Mouse (Mus musculus) midbrain, embryonic 13.5 days (tissue): ENCODE results near the gene Rrh. TPM values are rescaled to one million over a fixed set of nuclear protein-coding genes. Genes with fewer than 3 reads are reported as not detected.

ENCODE experiments used
- ATAC-seq: fragments of 200-750 bp; cut with Nextera tagmentation; 2 replicates; pipeline ENCODE4 v1.8.0; 2017; ENCODE audit warnings: mild to moderate bottlenecking, moderate TSS enrichment, moderate library complexity
- H3K27ac ChIP-seq: fragments of 300-500 bp; sonication (generic); 2 replicates; pipeline ENCODE4 v1.5.1; 2015; ENCODE audit warnings: inconsistent platforms, mild to moderate bottlenecking, moderate library complexity
- H3K27me3 ChIP-seq: fragments of 300-500 bp; sonication (generic); 2 replicates; pipeline ENCODE4 v1.6.1; 2015; ENCODE audit warnings: mild to moderate bottlenecking, inconsistent platforms
- H3K36me3 ChIP-seq: fragments of 300-500 bp; sonication (generic); 2 replicates; pipeline ENCODE4 v1.6.1; 2015; ENCODE audit warnings: mild to moderate bottlenecking, inconsistent platforms
- H3K4me1 ChIP-seq: fragments of 300-500 bp; sonication (generic); replicated peaks from 2 replicates; pipeline ENCODE4 v1.6.1; 2015; ENCODE audit warnings: inconsistent platforms
- H3K4me2 ChIP-seq: fragments of 300-500 bp; sonication (generic); replicated peaks from 2 replicates; pipeline ENCODE4 v1.6.1; 2015; ENCODE audit warnings: moderate library complexity, mild to moderate bottlenecking, inconsistent platforms
- H3K4me3 ChIP-seq: fragments of 300-500 bp; sonication (generic); replicated peaks from 2 replicates; pipeline ENCODE4 v1.5.1; 2015; ENCODE audit warnings: mild to moderate bottlenecking, inconsistent platforms
- H3K9ac ChIP-seq: fragments of 300-500 bp; sonication (generic); replicated peaks from 2 replicates; pipeline ENCODE4 v1.6.1; 2015; ENCODE audit warnings: mild to moderate bottlenecking, inconsistent platforms
- H3K9me3 ChIP-seq: fragments of 300-500 bp; sonication (generic); 2 replicates; pipeline ENCODE4 v1.6.1; 2016; ENCODE audit warnings: mild to moderate bottlenecking, inconsistent platforms
- WGBS: fragments of 180-500 bp; shearing (Covaris S2); methylation state at CpG from one replicate; pipeline ENCODE4 v1.1.7; 2015; 5-methylcytosine and 5-hydroxymethylcytosine counted together
- polyA plus RNA-seq: library from polyadenylated mRNA; unstranded; fragments of >200 nt; fragmentation: Nextera tagmentation; extraction: Ambion mirVana; gene quantifications from 2 replicates; pipeline ENCODE4 v1.2.1, GENCODE M21; 2015

Rrh gene
- 0.17 TPM in 1 of 2 replicates, not detected in the other for polyA plus RNA-seq

DNA sequence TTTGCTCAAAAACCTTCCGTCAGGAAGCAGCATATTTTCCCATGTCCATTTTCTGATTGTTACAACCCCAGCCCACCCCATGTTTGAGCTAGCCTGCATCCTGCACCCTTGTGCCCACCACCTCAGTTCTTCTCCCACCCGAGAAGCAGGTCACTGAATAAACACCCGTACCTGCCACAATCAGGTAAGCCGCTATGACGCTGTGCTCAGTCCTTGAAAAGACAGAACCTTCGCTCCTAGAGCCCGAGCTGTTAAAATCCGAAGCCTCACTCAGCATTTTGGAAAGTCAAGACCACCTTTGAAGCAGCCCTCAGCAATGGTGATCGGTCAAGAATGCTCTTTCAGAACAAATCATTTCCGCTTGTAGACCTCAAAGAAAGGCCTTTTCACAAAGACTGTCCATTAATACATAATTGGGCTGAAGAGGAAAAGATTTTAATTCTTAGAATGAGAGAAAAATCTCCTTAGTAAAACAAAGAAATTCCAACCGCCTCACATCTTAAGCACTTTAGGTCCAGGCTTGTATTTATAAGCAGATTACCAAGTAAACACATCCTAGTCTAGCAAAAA, at the start of gene Rrh:
Gene Rrh (minus strand): TSS at position 382 of the 570 bp plus-strand sequence.
- Histone ChIP-seq H3K9ac (no peak within 1 kb of the TSS), H3K4me3 (no peak within 1 kb of the TSS), H3K36me3 (peaks cover 30% of the 10 kb centered on the region), H3K27ac (no peak within 1 kb of the TSS), H3K4me2 (no peak within 1 kb of the TSS), H3K4me1 (no peaks in the 10 kb centered on the region), H3K27me3 (no peaks in the 10 kb centered on the region), H3K9me3 (no peaks in the 10 kb centered on the region)
- 69% methylated on average over 11 of the region's 11 CpGs for WGBS
- ATAC-seq, result no peak

DNA sequence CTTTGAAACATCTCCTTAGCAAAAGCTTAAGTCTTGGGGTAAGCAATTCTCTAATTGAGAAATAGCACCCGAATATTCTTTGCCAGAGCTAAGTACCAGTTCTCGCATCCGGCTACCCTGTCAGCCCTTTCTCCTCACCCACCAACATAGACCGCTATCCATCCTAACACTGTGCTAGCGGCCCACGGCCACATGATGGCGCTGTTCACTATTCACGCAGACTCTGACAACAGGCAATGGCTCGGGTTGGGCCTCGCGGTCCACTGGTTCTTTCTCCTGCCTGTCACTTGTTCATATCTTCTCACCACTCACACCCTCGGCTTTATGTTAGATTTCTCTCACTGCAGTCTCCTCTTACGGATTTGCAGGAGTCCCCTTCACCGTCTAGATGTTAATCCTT, 41.3 kb upstream of the Rrh start:
- H3K4me1 ChIP-seq, result no peaks in the 10 kb centered on the region
- no peak overlapping the region for H3K4me3 ChIP-seq
- H3K4me2 ChIP-seq, result no peak overlapping the region
- WGBS, result 57% methylated on average over 14 of the region's 14 CpGs
- no peaks in the 10 kb centered on the region for H3K9me3 ChIP-seq
- H3K9ac ChIP-seq, result no peak overlapping the region
- no peaks in the 10 kb centered on the region for H3K27me3 ChIP-seq
- ATAC-seq, result no peak
- no peak overlapping the region for H3K27ac ChIP-seq
- H3K36me3 ChIP-seq, result no peaks in the 10 kb centered on the region

DNA sequence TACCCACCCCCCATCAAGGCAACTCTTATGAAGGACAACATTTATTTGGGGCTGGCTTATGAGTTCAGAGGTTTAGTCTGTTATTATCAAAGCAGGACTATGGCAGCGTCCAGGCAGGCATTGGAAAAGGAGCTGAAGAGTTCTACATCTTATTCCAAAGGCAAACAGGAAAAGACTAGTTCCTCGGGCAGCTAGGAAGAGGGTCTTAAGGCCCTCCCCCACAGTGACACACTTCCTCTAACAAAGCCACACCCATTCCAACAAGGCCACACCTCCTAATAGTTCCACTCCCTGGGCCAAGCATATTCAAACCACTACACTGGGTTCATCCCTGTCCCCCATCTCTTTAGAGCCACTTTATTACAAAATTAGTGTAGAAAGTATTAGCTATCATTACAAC, 40.2 kb upstream of the Rrh start:
- WGBS, result 72% methylated on average over 2 of the region's 2 CpGs
- Histone ChIP-seq H3K4me2 (no peak overlapping the region), H3K9ac (no peak overlapping the region), H3K4me3 (no peak overlapping the region), H3K9me3 (0 out of 2 replicates have a peak, but pooled peaks cover 2% of the 10 kb centered on the region), H3K36me3 (no peaks in the 10 kb centered on the region), H3K27me3 (no peaks in the 10 kb centered on the region), H3K4me1 (no peaks in the 10 kb centered on the region), H3K27ac (no peak overlapping the region)
- no peak for ATAC-seq

DNA sequence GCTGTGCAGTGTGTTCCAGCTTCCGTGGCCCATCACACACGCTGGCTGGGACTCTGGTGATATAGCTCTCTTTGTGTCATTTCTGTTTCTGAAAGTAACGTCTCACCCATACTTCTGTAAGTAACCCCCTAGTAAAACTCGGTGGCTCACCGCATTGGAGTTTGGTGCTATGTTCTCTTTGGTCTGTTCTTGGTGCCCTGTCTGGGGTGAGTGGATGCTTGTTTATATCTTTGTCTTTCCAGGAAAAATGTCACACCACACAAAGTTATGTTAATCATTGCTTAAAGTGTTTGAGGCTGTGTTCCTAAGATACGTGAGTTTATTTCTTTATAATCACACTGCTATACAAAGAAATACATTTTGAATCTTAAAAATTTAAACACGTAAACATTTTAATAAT, 24.5 kb upstream of the Rrh start:
- Histone ChIP-seq H3K4me2 (no peak overlapping the region), H3K27ac (no peak overlapping the region), H3K9me3 (no peaks in the 10 kb centered on the region), H3K27me3 (no peaks in the 10 kb centered on the region), H3K4me3 (no peak overlapping the region), H3K4me1 (no peaks in the 10 kb centered on the region), H3K9ac (no peak overlapping the region), H3K36me3 (no peaks in the 10 kb centered on the region)
- 88% methylated on average over 7 of the region's 7 CpGs for WGBS
- ATAC-seq, result no peak

DNA sequence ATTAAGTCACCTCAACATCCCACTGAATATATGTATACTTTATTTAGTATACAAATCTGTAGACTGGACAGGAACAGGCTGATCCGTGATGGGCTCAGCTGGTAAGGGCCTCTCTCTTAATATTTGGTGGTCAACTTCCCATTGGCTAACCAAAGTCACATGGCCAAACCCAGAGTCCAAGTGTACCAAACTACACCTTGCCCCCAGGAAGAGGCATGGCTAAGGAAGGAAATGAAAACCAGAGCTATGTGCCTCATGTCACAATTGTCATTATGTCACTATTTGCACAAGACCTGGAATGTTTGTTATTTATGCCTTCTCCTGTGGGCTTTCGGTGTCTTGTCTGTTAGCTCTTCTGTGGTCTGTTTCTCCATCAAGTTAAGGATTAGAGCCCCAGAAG, 23.5 kb upstream of the Rrh start:
- H3K27ac ChIP-seq, result no peak overlapping the region
- H3K27me3 ChIP-seq, result no peaks in the 10 kb centered on the region

DNA sequence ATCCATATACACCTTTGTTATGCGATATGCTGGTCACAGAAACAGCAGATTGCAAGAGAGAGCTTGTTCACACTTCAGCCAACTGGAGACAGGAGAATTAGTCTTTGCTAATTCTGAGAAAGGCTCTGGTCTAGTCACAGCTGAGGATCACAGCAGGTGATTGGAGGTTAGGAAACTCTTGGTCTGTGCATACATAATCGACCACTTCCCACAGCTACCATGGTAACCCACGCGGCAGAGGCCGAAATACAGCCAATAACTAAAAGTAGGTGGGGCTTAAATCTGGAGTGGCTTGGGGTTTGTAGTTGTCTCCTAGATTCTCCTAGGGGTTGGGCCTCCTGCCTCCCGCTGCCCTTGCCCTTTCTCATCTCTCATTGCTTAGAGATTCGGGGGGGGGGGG, 15.6 kb upstream of the Rrh start:
- Histone ChIP-seq H3K36me3 (no peaks in the 10 kb centered on the region), H3K27me3 (no peaks in the 10 kb centered on the region), H3K4me2 (no peak overlapping the region), H3K27ac (no peak overlapping the region), H3K9ac (no peak overlapping the region), H3K4me1 (0 out of 2 replicates have a peak, but pooled peaks cover 4% of the 10 kb centered on the region), H3K9me3 (no peaks in the 10 kb centered on the region), H3K4me3 (no peak overlapping the region)
- no peak for ATAC-seq
- 40% methylated on average over 7 of the region's 7 CpGs for WGBS

More for the DNA sequence above, 23.5 kb upstream of the Rrh start:
- Histone ChIP-seq H3K4me2 (no peak overlapping the region), H3K9me3 (no peaks in the 10 kb centered on the region), H3K4me3 (no peak overlapping the region), H3K4me1 (no peaks in the 10 kb centered on the region), H3K9ac (no peak overlapping the region), H3K36me3 (no peaks in the 10 kb centered on the region)
- no peak for ATAC-seq
- WGBS, result 90% methylated on average over 2 of the region's 2 CpGs

DNA sequence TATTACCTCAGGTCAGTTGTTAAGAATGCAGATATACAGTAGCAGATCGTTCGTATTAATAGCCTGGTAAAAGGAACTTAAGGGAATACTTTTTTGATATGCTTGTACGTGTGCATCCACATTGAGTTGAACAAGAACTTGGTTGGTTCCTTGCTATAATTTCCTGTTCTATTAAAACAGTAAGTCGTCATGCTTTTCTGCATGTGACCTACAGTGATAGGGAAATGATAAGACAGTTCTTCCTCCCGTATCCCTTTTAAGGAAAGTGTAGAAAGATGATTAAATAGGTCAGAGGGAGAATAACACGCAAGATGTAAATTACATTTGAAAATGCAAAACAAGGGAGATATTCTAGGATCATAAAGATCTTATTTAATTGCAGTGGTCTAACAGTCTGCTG, 14.6 kb upstream of the Rrh start:
- Histone ChIP-seq H3K4me1 (0 out of 2 replicates have a peak, but pooled peaks cover 4% of the 10 kb centered on the region), H3K27ac (no peak overlapping the region), H3K4me3 (no peak overlapping the region), H3K36me3 (no peaks in the 10 kb centered on the region), H3K9me3 (no peaks in the 10 kb centered on the region), H3K9ac (no peak overlapping the region), H3K4me2 (no peak overlapping the region), H3K27me3 (0 out of 2 replicates have a peak, but pooled peaks cover 3% of the 10 kb centered on the region)
- WGBS, result 91% methylated on average over 6 of the region's 6 CpGs
- no peak for ATAC-seq

DNA sequence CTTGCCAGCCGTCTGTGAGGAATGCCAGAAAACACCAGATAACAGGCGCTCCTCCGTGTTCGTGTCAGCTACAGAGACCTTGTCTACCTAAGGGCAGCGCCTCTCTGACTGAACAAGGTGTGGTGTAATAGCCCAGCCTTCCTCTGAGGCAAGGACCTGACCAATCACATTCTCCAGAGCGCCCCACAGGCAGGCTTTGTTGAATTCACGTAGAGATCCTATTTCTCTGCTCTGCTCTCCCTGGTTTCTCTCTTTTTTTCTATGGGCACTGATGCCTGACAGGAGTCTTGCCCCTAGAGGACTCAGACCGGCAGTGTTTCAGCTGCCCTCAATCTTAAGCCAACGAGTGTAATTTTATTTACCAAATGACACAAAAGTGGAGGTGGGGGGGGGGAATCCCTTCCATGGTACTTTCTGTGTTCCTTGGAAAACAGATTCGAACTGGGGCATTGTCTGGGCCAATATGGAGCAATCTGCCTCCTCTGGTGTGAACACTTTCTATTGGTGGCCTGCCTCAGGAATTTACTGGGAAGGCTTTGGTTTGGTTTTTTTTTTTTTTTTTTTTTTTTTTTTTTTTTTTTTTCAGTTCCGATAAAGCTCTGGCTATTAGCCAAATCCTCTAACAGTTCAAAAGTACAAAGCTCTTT, 13.8 kb upstream of the Rrh start:
- no peaks in the 10 kb centered on the region for H3K36me3 ChIP-seq
- H3K4me1 ChIP-seq, result peaks cover 7% of the 10 kb centered on the region; the same call in 1 of the 2 replicates
- no peaks in the 10 kb centered on the region for H3K9me3 ChIP-seq
- H3K4me2 ChIP-seq, result peak overlapping the region; percentile 26; the same call in 1 of the 2 replicates
- H3K27ac ChIP-seq, result no peak overlapping the region
- no peak overlapping the region; the same call in 1 of the 2 replicates for H3K9ac ChIP-seq
- no peak overlapping the region for H3K4me3 ChIP-seq
- WGBS, result 11% methylated on average over 11 of the region's 11 CpGs
- ATAC-seq, result no peak
- H3K27me3 ChIP-seq, result 0 out of 2 replicates have a peak, but pooled peaks cover 3% of the 10 kb centered on the region

DNA sequence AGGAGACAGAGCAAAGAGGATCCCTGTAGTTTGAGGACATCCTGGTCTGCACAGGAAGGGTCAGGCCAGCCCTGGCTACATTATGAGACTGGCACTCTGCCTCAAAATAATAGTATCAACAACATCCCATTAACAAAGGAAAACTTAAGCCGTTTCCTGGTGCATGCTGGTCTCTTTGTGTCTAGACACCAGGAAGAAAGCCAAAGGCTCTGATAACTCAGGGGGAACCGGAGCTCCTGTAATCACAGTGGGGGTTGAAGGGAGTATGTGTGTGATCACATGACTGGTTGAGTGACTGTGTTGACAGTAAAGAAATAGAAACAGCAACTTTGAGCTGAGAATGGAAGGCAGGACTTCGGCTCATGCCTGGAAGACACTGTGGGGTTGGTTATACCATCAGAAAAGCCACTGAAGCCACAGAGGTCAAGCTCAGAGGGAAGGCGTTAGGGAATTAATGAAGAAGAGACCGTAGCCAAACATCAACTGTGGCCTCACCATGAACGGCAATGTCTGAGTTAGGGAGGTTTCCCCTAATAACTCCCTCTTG, 13.1 kb upstream of the Rrh start, which contains the start of gene Cfi:
Gene Cfi (plus strand): TSS at position 497 of the 547 bp plus-strand sequence.
- no peaks in the 10 kb centered on the region for H3K9me3 ChIP-seq
- H3K4me2 ChIP-seq, result peak within 1 kb of the TSS; percentile 26; the same call in 1 of the 2 replicates
- no peak for ATAC-seq
- peaks cover 7% of the 10 kb centered on the region for H3K4me1 ChIP-seq
- no peaks in the 10 kb centered on the region for H3K36me3 ChIP-seq
- H3K4me3 ChIP-seq, result no peak within 1 kb of the TSS
- H3K27me3 ChIP-seq, result 0 out of 2 replicates have a peak, but pooled peaks cover 3% of the 10 kb centered on the region
- whole genome bisulfite sequencing, result 66% methylated on average over 6 of the region's 6 CpGs
- no peak within 1 kb of the TSS; the same call in 1 of the 2 replicates for H3K9ac ChIP-seq
- H3K27ac ChIP-seq, result no peak within 1 kb of the TSS

DNA sequence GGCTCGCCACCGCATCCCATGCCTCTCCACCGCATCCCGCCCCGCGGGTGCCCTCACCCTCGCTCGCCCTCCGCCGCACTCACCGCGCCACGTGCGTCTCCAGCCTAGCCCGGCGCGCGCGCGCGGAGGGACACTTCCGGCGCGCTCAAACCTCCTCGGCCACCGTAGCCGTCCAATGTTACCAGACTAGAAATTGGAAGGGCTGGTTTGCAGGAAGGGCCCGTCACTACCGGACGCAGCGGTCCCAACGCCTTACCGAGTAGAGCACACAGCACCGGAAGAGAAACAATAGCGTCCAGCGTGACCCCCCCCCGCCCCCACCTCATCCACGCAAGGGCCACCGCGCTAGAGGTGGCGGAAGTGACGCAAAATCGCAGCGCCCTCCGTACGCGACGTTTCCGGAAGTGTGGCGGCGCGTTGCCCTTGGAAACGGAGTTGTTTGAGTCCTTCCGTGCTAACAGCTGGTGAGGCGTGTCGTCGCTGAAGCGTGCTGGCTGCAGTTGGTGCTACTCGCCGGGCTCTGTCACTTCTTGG, 8.7 kb upstream of the Rrh start, which contains the start of gene Gar1:
Gene Gar1 (minus strand): TSS at position 362 of the 534 bp plus-strand sequence.
- Histone ChIP-seq H3K9ac (peak within 1 kb of the TSS; percentile 85), H3K27me3 (0 out of 2 replicates have a peak, but pooled peaks cover 3% of the 10 kb centered on the region), H3K4me2 (peak within 1 kb of the TSS; percentile 76), H3K4me1 (peaks cover 22% of the 10 kb centered on the region), H3K27ac (peak within 1 kb of the TSS; percentile 91), H3K36me3 (peaks cover 14% of the 10 kb centered on the region), H3K4me3 (peak within 1 kb of the TSS; percentile 93), H3K9me3 (no peaks in the 10 kb centered on the region)
- peak; percentile 96 for ATAC-seq
- 0% methylated on average over 58 of the region's 60 CpGs for WGBS

DNA sequence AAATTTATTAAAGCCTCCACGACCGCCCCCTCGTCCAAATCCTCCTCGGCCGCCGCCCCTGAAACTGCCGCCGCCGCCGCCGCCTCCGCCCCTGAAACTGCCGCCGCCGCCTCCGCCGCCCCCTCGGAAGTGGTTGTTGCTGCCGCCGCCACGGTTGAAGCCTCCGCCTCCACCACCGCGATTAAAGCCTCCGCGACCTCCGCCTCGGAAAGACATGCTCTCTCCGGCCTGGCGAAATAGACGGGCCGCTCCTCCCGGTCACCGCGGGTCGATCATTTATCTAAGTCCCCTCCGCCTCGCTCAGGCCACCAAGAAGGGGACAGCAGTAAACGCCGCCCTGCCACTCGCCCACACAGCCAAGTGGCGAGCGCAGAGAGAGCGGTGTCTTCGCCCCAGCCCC, 8.2 kb upstream of the Rrh start:
- Histone ChIP-seq H3K4me1 (peaks cover 19% of the 10 kb centered on the region), H3K36me3 (peaks cover 19% of the 10 kb centered on the region), H3K9me3 (no peaks in the 10 kb centered on the region), H3K4me2 (peak overlapping the region; percentile 76), H3K27me3 (0 out of 2 replicates have a peak, but pooled peaks cover 3% of the 10 kb centered on the region), H3K4me3 (peak overlapping the region; percentile 93), H3K27ac (peak overlapping the region; percentile 91), H3K9ac (peak overlapping the region; percentile 85)
- no peak for ATAC-seq
- WGBS, result under 1% methylated on average over 45 of the region's 45 CpGs

DNA sequence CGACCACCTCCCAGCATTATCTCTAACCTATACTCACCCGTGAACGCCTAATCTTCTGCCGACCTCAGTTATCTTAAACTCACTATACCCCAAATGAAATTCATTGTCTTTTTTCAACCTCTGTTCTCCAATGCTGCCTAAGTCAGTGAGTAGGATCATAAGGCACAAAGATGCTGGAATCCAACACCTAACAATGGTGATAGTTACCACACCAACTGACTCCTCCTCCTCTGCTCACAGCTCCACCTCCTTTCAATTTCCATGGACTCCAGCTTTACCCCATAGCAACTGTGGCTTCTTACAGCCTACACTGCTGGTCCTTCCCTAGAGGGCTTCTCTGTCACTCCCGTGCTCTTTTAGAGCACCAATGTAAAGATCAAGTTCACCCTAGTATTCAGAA, 5.3 kb upstream of the Rrh start:
- no peak for ATAC-seq
- WGBS, result 95% methylated on average over 5 of the region's 5 CpGs
- peaks cover 19% of the 10 kb centered on the region for H3K4me1 ChIP-seq
- peaks cover 36% of the 10 kb centered on the region for H3K36me3 ChIP-seq
- no peak overlapping the region for H3K4me2 ChIP-seq
- H3K27ac ChIP-seq, result no peak overlapping the region
- no peak overlapping the region for H3K9ac ChIP-seq
- H3K9me3 ChIP-seq, result no peaks in the 10 kb centered on the region
- H3K27me3 ChIP-seq, result 0 out of 2 replicates have a peak, but pooled peaks cover 3% of the 10 kb centered on the region
- H3K4me3 ChIP-seq, result no peak overlapping the region
